ENCODE assay signal across 9 mouse cellular contexts in the genomic region with DNA sequence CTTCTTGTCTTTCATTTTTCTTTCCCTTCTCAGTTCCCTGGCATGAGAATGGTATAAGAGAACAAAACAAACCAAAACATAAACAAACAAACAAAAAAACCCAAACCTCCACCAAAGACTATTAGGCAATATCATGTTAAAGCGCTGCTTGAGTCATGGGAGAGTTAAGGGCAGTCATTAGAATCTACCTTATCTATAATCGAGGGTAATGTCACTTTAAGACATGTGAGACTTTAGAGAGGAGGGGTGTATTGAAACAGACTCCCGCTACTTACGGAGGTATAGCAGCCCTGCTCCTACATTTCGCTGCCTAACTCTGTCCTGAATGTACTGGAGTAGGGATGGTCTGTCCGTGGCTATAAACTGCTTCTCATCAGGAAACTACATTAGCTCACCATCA. TPM values are rescaled to one million over a fixed set of nuclear protein-coding genes. Genes with fewer than 3 reads are reported as not detected.
DNase-seq lines count a peak whose midpoint lies in the region; ATAC-seq and TF ChIP-seq lines count a peak whose summit lies in the region.
"Had no signal": no experiment of that assay in that cellular context is flagged by ENCODE, and none has a peak within 500 bp of the region (broad histone marks: within the 10 kb centered on the region; RNA-seq: fewer than 3 reads in every experiment).

Fam19a1 (plus strand) TSS at position 301 of the 400 bp plus-strand sequence.

- peak within 1 kb of the TSS; percentile 25 for H3K4me2 ChIP-seq in hindbrain, embryonic 12.5 days (replicated peaks)
- no peak within 1 kb of the TSS for H3K4me2 ChIP-seq in hindbrain, embryonic 11.5 days (replicated peaks; ENCODE audit: low read depth, low read length)
- peak within 1 kb of the TSS; percentile 35 for H3K4me2 ChIP-seq in embryonic facial prominence, embryonic 15.5 days (replicated peaks)

- WGBS in hindbrain, embryonic 12.5 days = 36% methylated on average over 6 of the region's 6 CpGs
- WGBS in hindbrain, embryonic 11.5 days = 46% methylated on average over 6 of the region's 6 CpGs
- 19% methylated on average over 6 of the region's 6 CpGs for WGBS in embryonic facial prominence, embryonic 15.5 days
- 26% methylated on average over 6 of the region's 6 CpGs for WGBS in limb, embryonic 10.5 days
- 30% methylated on average over 6 of the region's 6 CpGs for WGBS in cerebellum, adult 2 months

- TF ChIP-seq CTCF in cerebellum, adult 2 months (IDR thresholded peaks at IDR 0.05; ENCODE audit: borderline replicate concordance, insufficient read depth, low read depth, low read length) = no peak

- no peak for ATAC-seq in hindbrain, embryonic 12.5 days (ENCODE audit: low FRiP score)
- ATAC-seq in hindbrain, embryonic 11.5 days (ENCODE audit: low FRiP score) = no peak
- no peak for ATAC-seq in embryonic facial prominence, embryonic 15.5 days (ENCODE audit: insufficient number of reproducible peaks, low FRiP score, low TSS enrichment, low read depth)

- no peak within 1 kb of the TSS for H3K9ac ChIP-seq in hindbrain, embryonic 12.5 days
- H3K9ac ChIP-seq in hindbrain, embryonic 11.5 days (ENCODE audit: low read depth, low read length) = no peak within 1 kb of the TSS
- no peak within 1 kb of the TSS for H3K9ac ChIP-seq in embryonic facial prominence, embryonic 15.5 days

- DNase-seq in hindbrain, embryonic 11.5 days (ENCODE audit: low spot score) = no peak
- peak; percentile 30 for DNase-seq in Muller cell, postnatal 12 days (ENCODE audit: inconsistent ontology term)
- peak; percentile 31 for DNase-seq in limb, embryonic 10.5 days (ENCODE audit: low spot score)
- DNase-seq in cerebellum, postnatal 36 days = no peak
- DNase-seq in thymus, postnatal 25 days = no peak
- no peak for DNase-seq in cerebellum, adult 2 months

- H3K9me3 ChIP-seq in hindbrain, embryonic 12.5 days (replicated peaks) = no peaks in the 10 kb centered on the region
- no peaks in the 10 kb centered on the region for H3K9me3 ChIP-seq in hindbrain, embryonic 11.5 days (ENCODE audit: control insufficient read depth, low read length)
- H3K9me3 ChIP-seq in embryonic facial prominence, embryonic 15.5 days (replicated peaks) = no peaks in the 10 kb centered on the region
- H3K9me3 ChIP-seq in limb, embryonic 10.5 days (replicated peaks) = no peaks in the 10 kb centered on the region

- no peak within 1 kb of the TSS for H3K27ac ChIP-seq in hindbrain, embryonic 12.5 days
- no peak within 1 kb of the TSS for H3K27ac ChIP-seq in hindbrain, embryonic 11.5 days (ENCODE audit: low read depth, low read length)
- no peak within 1 kb of the TSS for H3K27ac ChIP-seq in embryonic facial prominence, embryonic 15.5 days (replicated peaks)
- no peak within 1 kb of the TSS for H3K27ac ChIP-seq in limb, embryonic 10.5 days
- H3K27ac ChIP-seq in cerebellum, adult 2 months (ENCODE audit: insufficient read depth, low read length) = no peak within 1 kb of the TSS

- peaks cover 13% of the 10 kb centered on the region; the same call in 1 of the 2 replicates for H3K4me1 ChIP-seq in hindbrain, embryonic 12.5 days
- H3K4me1 ChIP-seq in hindbrain, embryonic 11.5 days (replicated peaks; ENCODE audit: control insufficient read depth, insufficient read depth, low read length) = no peaks in the 10 kb centered on the region
- peaks cover 5% of the 10 kb centered on the region for H3K4me1 ChIP-seq in embryonic facial prominence, embryonic 15.5 days
- H3K4me1 ChIP-seq in limb, embryonic 10.5 days = peaks cover 30% of the 10 kb centered on the region
- H3K4me1 ChIP-seq in cerebellum, adult 2 months (ENCODE audit: control insufficient read depth, insufficient read depth, low read length) = no peaks in the 10 kb centered on the region

- no peaks in the 10 kb centered on the region for H3K36me3 ChIP-seq in hindbrain, embryonic 12.5 days
- H3K36me3 ChIP-seq in hindbrain, embryonic 11.5 days (ENCODE audit: control insufficient read depth, insufficient read depth, low read length) = no peaks in the 10 kb centered on the region
- no peaks in the 10 kb centered on the region for H3K36me3 ChIP-seq in embryonic facial prominence, embryonic 15.5 days
- no peaks in the 10 kb centered on the region for H3K36me3 ChIP-seq in limb, embryonic 10.5 days
- H3K36me3 ChIP-seq: G1E had no signal

- 0 out of 2 replicates have a peak within 1 kb of the TSS, but pooled peaks have one; percentile 7 for H3K4me3 ChIP-seq in hindbrain, embryonic 12.5 days
- no peak within 1 kb of the TSS for H3K4me3 ChIP-seq in hindbrain, embryonic 11.5 days (ENCODE audit: low read depth, low read length)
- peak within 1 kb of the TSS; percentile 22 for H3K4me3 ChIP-seq in embryonic facial prominence, embryonic 15.5 days (replicated peaks)
- peak within 1 kb of the TSS; percentile 33 for H3K4me3 ChIP-seq in limb, embryonic 10.5 days
- H3K4me3 ChIP-seq in cerebellum, adult 2 months (replicated peaks; ENCODE audit: insufficient read depth, low read depth, low read length) = no peak within 1 kb of the TSS

- no peak for TF ChIP-seq POLR2A in cerebellum, adult 2 months (IDR thresholded peaks at IDR 0.05; ENCODE audit: borderline replicate concordance, insufficient read depth, low read length)

- no peaks in the 10 kb centered on the region for H3K27me3 ChIP-seq in hindbrain, embryonic 12.5 days
- H3K27me3 ChIP-seq in hindbrain, embryonic 11.5 days (ENCODE audit: control insufficient read depth, insufficient read depth, low read length) = no peaks in the 10 kb centered on the region
- no peaks in the 10 kb centered on the region for H3K27me3 ChIP-seq in embryonic facial prominence, embryonic 15.5 days
- 0 out of 2 replicates have a peak, but pooled peaks cover 9% of the 10 kb centered on the region for H3K27me3 ChIP-seq in limb, embryonic 10.5 days (ENCODE audit: low read depth, poor library complexity, severe bottlenecking)
- H3K27me3 ChIP-seq in cerebellum, adult 2 months (ENCODE audit: control insufficient read depth, insufficient read depth, low read length) = peaks cover 4% of the 10 kb centered on the region; the same call in 1 of the 2 replicates

RNA-seq across cellular contexts. Expression of gene Fam19a1, which starts in this region (rescaled TPM):
- polyA plus RNA-seq in hindbrain, embryonic 12.5 days (2016; fragmentation: Nextera tagmentation; extraction: Ambion mirVana) = 3.9 and 4.1 TPM in 2 replicates
- 1.3 and 1.7 TPM in 2 replicates for polyA plus RNA-seq in hindbrain, embryonic 11.5 days (2014; fragmentation: Nextera tagmentation; extraction: Ambion mirVana)
- polyA plus RNA-seq in embryonic facial prominence, embryonic 15.5 days (2015; fragmentation: Nextera tagmentation; extraction: Ambion mirVana) = 2.3 and 3.8 TPM in 2 replicates
- 1.7 and 2.6 TPM in 2 replicates for polyA plus RNA-seq in limb, embryonic 10.5 days (2016; fragmentation: Nextera tagmentation; extraction: Ambion mirVana)
- 3.4 and 4.0 TPM in 2 replicates for polyA plus RNA-seq in cerebellum, adult 2 months (2012; rRNA removed)
- polyA plus RNA-seq: G1E had no signal

Comparison
In these comparisons a context has a peak if more than half of its experiments do, and no peak if none do; other contexts are left out.
1. H3K4me3 ChIP-seq: peak in hindbrain, embryonic 12.5 days (single experiment), embryonic facial prominence, embryonic 15.5 days (single experiment) and limb, embryonic 10.5 days (single experiment); none in hindbrain, embryonic 11.5 days (single experiment) and cerebellum, adult 2 months (single experiment).
2. DNase-seq: peak in Muller cell, postnatal 12 days (single experiment) and limb, embryonic 10.5 days (single experiment); none in hindbrain, embryonic 11.5 days (single experiment), cerebellum, postnatal 36 days (0 of 2), thymus, postnatal 25 days (single experiment) and cerebellum, adult 2 months (0 of 2).